Mouse (Mus musculus): ENCODE data around the gene Mief1. TPM values are rescaled to one million over a fixed set of nuclear protein-coding genes. Genes with fewer than 3 reads are reported as not detected.

Gene Mief1
- polyA plus RNA-seq, 1 experiment from 2014 or later = 35.8 TPM

DNA sequence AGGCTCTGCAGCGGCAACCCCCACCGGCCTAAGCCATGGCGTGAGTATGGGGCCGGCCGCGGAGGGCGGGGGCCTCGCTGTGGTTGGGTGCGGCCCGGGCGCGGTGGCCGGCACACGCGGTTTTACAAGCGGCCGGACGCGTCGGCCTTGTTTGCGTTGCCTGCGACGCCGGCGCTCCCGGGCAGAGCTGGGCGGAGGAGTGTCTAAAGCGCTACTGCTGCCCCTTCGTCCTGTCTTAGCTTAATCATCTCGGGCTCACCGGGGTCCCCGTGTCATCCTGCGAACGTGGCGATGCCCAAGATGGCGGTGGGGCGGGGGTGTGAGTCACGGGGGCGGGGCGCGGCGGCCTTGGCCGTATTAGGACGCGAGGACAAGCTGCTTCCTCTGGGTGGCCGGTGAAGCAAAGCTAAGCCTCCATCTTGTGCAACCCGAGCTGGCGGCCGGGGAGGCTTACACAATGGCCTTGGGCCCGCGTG is 21.9 kb downstream of the Mief1 start:
- Histone ChIP-seq H3K4me3 (ENCODE audit: low read depth, low read length) (peak overlapping the region; percentile 99), H3K27ac (ENCODE audit: low read depth, low read length) (peak overlapping the region; percentile 99), H3K36me3 (ENCODE audit: control insufficient read depth, insufficient read depth, low read length) (peaks cover 32% of the 10 kb centered on the region), H3K9me3 (ENCODE audit: control insufficient read depth, low read length) (no peaks in the 10 kb centered on the region), H3K9ac (ENCODE audit: low read depth, low read length) (peak overlapping the region; percentile 100), H3K4me1 (replicated peaks; ENCODE audit: control insufficient read depth, insufficient read depth, low read length) (peaks cover 52% of the 10 kb centered on the region), H3K27me3 (replicated peaks; ENCODE audit: control insufficient read depth, insufficient read depth, low read length) (no peaks in the 10 kb centered on the region), H3K4me2 (peak overlapping the region; percentile 99)
- DNase-seq (ENCODE audit: low spot score) (peak; percentile 86), ATAC-seq (replicated peaks; ENCODE audit: low FRiP score) (peak; percentile 30)
- 1% methylated on average over 51 of the region's 51 CpGs for WGBS

DNA sequence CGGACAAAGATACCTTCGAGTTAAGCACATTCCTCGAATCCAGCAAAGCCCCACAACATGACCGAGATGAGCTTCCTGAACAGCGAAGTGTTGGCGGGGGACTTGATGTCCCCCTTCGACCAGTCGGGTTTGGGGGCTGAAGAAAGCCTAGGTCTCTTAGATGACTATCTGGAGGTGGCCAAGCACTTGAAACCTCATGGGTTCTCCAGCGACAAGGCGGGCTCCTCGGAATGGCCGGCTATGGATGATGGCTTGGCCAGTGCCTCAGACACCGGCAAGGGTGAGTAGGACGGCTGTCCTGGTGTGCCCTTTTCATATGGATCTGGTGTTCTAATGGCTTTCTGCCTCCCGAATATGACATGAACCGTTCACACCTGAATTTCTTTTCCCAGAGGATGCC is 22.4 kb downstream of the Mief1 start:
- Histone ChIP-seq H3K27me3 (replicated peaks; ENCODE audit: control insufficient read depth, insufficient read depth, low read length) (no peaks in the 10 kb centered on the region), H3K4me2 (peak overlapping the region; percentile 99), H3K4me1 (replicated peaks; ENCODE audit: control insufficient read depth, insufficient read depth, low read length) (peaks cover 47% of the 10 kb centered on the region), H3K9ac (ENCODE audit: low read depth, low read length) (peak overlapping the region; percentile 100), H3K4me3 (ENCODE audit: low read depth, low read length) (peak overlapping the region; percentile 99), H3K36me3 (ENCODE audit: control insufficient read depth, insufficient read depth, low read length) (peaks cover 28% of the 10 kb centered on the region), H3K27ac (ENCODE audit: low read depth, low read length) (peak overlapping the region; percentile 99), H3K9me3 (ENCODE audit: control insufficient read depth, low read length) (no peaks in the 10 kb centered on the region)
- 8% methylated on average over 16 of the region's 16 CpGs for WGBS
- DNase-seq (ENCODE audit: low spot score) (peak; percentile 35), ATAC-seq (replicated peaks; ENCODE audit: low FRiP score) (no peak)

DNA sequence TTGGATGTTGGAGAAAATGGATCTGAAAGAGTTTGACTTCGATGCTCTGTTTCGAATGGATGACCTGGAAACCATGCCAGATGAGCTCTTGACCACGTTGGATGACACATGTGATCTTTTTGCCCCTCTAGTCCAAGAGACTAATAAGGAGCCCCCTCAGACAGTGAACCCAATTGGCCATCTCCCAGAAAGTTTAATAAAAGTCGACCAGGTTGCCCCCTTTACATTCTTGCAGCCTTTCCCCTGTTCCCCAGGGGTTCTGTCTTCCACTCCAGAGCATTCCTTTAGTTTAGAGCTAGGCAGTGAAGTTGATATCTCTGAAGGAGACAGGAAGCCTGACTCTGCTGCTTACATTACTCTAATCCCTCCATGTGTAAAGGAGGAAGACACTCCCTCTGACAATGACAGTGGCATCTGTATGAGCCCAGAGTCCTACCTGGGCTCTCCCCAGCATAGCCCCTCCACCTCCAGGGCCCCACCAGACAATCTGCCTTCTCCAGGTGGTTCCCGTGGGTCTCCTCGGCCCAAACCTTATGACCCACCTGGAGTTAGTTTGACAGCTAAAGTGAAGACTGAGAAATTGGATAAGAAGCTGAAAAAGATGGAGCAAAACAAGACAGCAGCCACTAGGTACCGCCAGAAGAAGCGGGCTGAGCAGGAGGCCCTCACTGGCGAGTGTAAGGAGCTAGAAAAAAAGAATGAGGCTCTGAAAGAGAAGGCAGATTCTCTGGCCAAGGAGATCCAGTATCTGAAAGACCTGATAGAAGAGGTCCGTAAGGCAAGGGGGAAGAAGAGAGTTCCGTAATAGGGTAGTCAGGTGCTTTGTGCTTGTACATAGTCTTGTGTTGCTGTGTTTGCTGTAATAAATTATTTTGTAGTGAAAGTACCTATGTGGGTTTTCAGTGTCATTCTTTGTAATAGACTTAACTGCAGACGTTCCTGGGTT is 23.1 kb downstream of the Mief1 start:
- Histone ChIP-seq H3K4me3 (ENCODE audit: low read depth, low read length) (peak overlapping the region; percentile 99), H3K36me3 (ENCODE audit: control insufficient read depth, insufficient read depth, low read length) (peaks cover 28% of the 10 kb centered on the region), H3K9ac (ENCODE audit: low read depth, low read length) (peak overlapping the region; percentile 100), H3K4me2 (peak overlapping the region; percentile 99), H3K4me1 (replicated peaks; ENCODE audit: control insufficient read depth, insufficient read depth, low read length) (peaks cover 41% of the 10 kb centered on the region), H3K27ac (ENCODE audit: low read depth, low read length) (peak overlapping the region; percentile 99), H3K9me3 (ENCODE audit: control insufficient read depth, low read length) (no peaks in the 10 kb centered on the region), H3K27me3 (replicated peaks; ENCODE audit: control insufficient read depth, insufficient read depth, low read length) (no peaks in the 10 kb centered on the region)
- DNase-seq (ENCODE audit: low spot score) (no peak), ATAC-seq (replicated peaks; ENCODE audit: low FRiP score) (no peak)
- WGBS = 55% methylated on average over 12 of the region's 12 CpGs

DNA sequence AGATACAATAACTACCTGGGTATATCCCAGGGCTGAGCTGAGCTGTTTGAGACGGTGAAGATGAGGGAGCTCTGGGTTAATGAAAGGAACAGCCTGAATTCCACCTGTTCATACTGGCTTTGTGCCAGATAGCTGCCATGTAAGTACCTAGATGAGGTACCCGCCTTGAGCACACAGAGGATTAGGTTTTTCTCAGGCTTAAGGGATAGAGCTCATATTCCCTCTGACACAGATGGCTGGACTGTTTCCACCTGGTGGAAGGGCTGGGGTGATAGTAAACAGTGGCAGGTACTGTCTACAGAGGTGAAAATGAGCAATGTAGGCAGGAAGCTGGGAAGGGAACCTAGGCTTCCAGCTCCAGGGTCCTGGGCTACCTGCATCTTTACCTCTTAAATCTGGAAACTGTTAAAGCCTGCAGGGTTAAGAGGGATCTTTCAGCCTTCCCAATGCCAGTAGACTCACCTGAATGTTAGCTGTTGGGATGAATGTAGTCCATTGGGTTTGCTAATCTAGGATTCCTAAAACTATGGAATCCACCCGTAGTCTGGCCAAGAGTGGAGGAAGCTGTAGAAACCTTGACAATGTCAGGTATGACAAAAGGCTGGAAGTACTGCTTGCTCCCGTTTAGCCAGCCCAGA is 23.9 kb downstream of the Mief1 start:
- peaks cover 44% of the 10 kb centered on the region for H3K4me1 ChIP-seq (replicated peaks; ENCODE audit: control insufficient read depth, insufficient read depth, low read length)
- 36% methylated on average over 4 of the region's 4 CpGs for WGBS
- DNase-seq (ENCODE audit: low spot score) = peak; percentile 33

DNA sequence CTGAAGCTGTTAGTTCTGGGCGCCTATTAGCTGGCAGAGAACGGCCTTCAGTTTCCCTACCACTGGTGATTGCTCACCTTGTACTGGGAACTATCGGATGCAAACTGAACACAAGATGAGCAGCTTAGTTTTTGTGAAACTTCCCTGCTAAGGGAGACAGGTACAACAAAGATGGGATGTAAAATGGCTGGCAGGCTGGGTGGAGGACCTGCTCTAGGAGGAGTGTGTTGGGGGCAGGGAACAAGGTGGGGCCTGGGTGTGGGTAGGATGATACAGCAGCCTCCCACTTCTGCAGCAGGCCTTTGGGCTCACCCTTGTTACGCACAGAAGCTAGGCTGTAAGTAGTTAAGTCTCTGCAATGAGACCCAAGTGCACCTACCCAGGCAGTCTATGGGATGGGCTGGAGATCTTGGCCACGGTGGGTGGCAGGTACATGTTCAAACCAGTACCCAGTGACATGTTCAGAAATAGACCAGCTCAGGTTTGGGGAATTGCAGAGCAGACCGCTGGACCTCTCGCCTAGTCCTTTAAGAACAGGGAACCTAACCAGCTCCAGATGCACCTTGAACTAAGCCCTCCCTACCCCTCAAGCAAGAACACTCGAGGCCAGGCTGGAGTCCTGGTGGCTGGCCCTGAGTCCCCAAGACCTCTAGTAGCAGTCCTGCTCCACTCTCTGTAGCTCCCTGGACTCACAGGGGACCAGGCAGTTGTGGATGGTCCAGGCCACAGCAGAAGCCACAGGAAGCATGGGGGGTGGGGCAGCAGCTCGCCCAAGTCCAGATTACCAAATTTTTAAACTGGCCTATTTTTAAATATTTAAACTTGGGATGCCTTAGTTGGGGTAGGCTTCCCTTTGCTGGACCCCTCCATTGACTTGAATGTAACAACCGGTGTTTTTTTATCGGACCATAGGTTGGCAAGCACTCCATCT is 24.7 kb downstream of the Mief1 start:
- Histone ChIP-seq H3K9ac (ENCODE audit: low read depth, low read length) (peak overlapping the region; percentile 100), H3K36me3 (ENCODE audit: control insufficient read depth, insufficient read depth, low read length) (peaks cover 28% of the 10 kb centered on the region), H3K4me3 (ENCODE audit: low read depth, low read length) (peak overlapping the region; percentile 99; the same call in 1 of the 2 replicates), H3K4me1 (replicated peaks; ENCODE audit: control insufficient read depth, insufficient read depth, low read length) (peaks cover 46% of the 10 kb centered on the region), H3K9me3 (ENCODE audit: control insufficient read depth, low read length) (no peaks in the 10 kb centered on the region), H3K4me2 (peak overlapping the region; percentile 99), H3K27me3 (replicated peaks; ENCODE audit: control insufficient read depth, insufficient read depth, low read length) (no peaks in the 10 kb centered on the region), H3K27ac (ENCODE audit: low read depth, low read length) (peak overlapping the region; percentile 99)
- peak; percentile 73 for ATAC-seq (replicated peaks; ENCODE audit: low FRiP score)
- WGBS = 47% methylated on average over 11 of the region's 11 CpGs
- peak; percentile 71 for DNase-seq (ENCODE audit: low spot score)

More for the DNA sequence above, 23.9 kb downstream of the Mief1 start:
- H3K9ac ChIP-seq (ENCODE audit: low read depth, low read length) = peak overlapping the region; percentile 100
- no peak for ATAC-seq (replicated peaks; ENCODE audit: low FRiP score)
- H3K36me3 ChIP-seq (ENCODE audit: control insufficient read depth, insufficient read depth, low read length) = peaks cover 28% of the 10 kb centered on the region
- peak overlapping the region; percentile 99 for H3K4me2 ChIP-seq
- peak overlapping the region; percentile 99 for H3K4me3 ChIP-seq (ENCODE audit: low read depth, low read length)
- peak overlapping the region; percentile 99 for H3K27ac ChIP-seq (ENCODE audit: low read depth, low read length)
- H3K9me3 ChIP-seq (ENCODE audit: control insufficient read depth, low read length) = no peaks in the 10 kb centered on the region
- H3K27me3 ChIP-seq (replicated peaks; ENCODE audit: control insufficient read depth, insufficient read depth, low read length) = no peaks in the 10 kb centered on the region

DNA sequence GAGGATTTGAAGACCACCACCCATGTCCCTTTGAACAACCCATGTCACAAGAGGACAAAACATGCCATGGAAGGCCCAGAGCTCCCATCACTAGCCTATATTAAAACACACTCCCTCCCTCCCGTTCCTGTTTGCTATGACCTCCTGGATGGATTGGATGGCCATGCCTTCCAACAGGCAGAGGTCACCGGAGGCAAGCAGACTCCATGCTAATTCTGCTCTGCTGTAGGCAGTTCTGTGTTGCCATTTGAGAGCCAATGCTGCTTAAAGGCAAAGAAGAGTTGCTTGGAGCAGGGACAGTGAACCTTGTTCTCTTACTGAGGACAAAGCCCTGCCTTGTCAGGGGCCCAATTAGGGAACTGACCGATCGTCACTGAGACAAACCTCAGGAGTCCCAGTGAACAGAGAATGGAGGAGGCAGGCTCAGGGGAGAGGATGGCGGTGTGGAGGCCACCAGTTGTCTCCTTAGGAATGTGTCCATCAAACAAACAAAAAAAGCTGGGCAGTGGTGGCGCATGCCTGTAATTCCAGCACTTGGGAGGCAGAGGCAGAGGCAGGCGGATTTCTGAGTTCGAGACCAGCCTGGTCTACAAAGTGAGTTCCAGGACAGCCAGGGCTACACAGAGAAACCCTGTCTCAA is 25.7 kb downstream of the Mief1 start:
- DNase-seq (ENCODE audit: low spot score) = no peak
- Histone ChIP-seq H3K27ac (ENCODE audit: low read depth, low read length) (peak overlapping the region; percentile 99), H3K4me1 (replicated peaks; ENCODE audit: control insufficient read depth, insufficient read depth, low read length) (peaks cover 41% of the 10 kb centered on the region), H3K4me3 (ENCODE audit: low read depth, low read length) (no peak overlapping the region), H3K36me3 (ENCODE audit: control insufficient read depth, insufficient read depth, low read length) (peaks cover 28% of the 10 kb centered on the region), H3K9ac (ENCODE audit: low read depth, low read length) (0 out of 2 replicates have a peak overlapping the region, but pooled peaks have one; percentile 46), H3K4me2 (no peak overlapping the region), H3K9me3 (ENCODE audit: control insufficient read depth, low read length) (no peaks in the 10 kb centered on the region), H3K27me3 (replicated peaks; ENCODE audit: control insufficient read depth, insufficient read depth, low read length) (no peaks in the 10 kb centered on the region)
- ATAC-seq (replicated peaks; ENCODE audit: low FRiP score) = no peak
- 80% methylated on average over 8 of the region's 8 CpGs for WGBS

DNA sequence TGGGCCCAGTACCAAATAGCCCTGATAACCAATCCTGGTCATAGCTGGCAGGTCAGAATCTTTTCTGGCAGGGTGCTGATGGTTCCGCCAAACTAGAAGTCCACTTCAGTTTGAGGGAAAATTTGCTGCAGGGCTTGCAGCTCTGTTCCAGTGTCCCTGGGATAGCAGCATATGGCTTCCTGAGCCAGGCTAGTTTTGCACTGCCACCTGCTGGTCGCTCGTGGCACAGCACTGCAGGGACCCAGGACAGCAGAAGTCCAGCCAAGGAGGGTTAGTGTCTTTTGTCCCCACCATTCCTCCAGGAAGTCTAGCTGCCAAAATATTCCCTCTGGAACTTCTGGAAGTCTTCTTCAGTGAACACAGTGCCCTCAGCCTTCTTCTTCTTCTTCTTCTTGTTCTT is 26.9 kb downstream of the Mief1 start:
- 18% methylated on average over 3 of the region's 3 CpGs for WGBS
- peaks cover 28% of the 10 kb centered on the region for H3K36me3 ChIP-seq (ENCODE audit: control insufficient read depth, insufficient read depth, low read length)
- peak; percentile 77 for DNase-seq (ENCODE audit: low spot score)

More for the DNA sequence above, 26.9 kb downstream of the Mief1 start:
- H3K9ac ChIP-seq (ENCODE audit: low read depth, low read length) = no peak overlapping the region
- H3K4me3 ChIP-seq (ENCODE audit: low read depth, low read length) = no peak overlapping the region
- no peaks in the 10 kb centered on the region for H3K9me3 ChIP-seq (ENCODE audit: control insufficient read depth, low read length)
- no peak overlapping the region for H3K27ac ChIP-seq (ENCODE audit: low read depth, low read length)
- H3K4me1 ChIP-seq (replicated peaks; ENCODE audit: control insufficient read depth, insufficient read depth, low read length) = peaks cover 41% of the 10 kb centered on the region
- no peaks in the 10 kb centered on the region for H3K27me3 ChIP-seq (replicated peaks; ENCODE audit: control insufficient read depth, insufficient read depth, low read length)
- H3K4me2 ChIP-seq = no peak overlapping the region
- ATAC-seq (replicated peaks; ENCODE audit: low FRiP score) = no peak

Data from liver, embryonic 11.5 days (tissue).